Mouse (Mus musculus): ENCODE data around the gene Acsf2. TPM values are rescaled to one million over a fixed set of nuclear protein-coding genes. Genes with fewer than 3 reads are reported as not detected.
"Not testable (repeated sequence)": the region's sequence is repeated elsewhere in the genome, so short reads cannot be mapped to it uniquely, and the experiment has no call there.

The Acsf2 gene
- total RNA-seq (2021), result 81.0 and 86.9 TPM in 2 replicates
- long read RNA-seq, experiment 1, transcript Acsf2-201 (16 exons, 3,154 nt), result major isoform, 10 of 36 reads
- long read RNA-seq, experiment 1, partial matches to known transcripts, result 24 of 36 reads
- long read RNA-seq, experiment 1, other reads (novel, unspliced or antisense), result 2 of 36 reads
- long read RNA-seq, experiment 2, transcript Acsf2-201 (16 exons, 3,154 nt), result major isoform, 10 of 36 reads
- long read RNA-seq, experiment 2, partial matches to known transcripts, result 21 of 36 reads
- long read RNA-seq, experiment 2, other reads (novel, unspliced or antisense), result 5 of 36 reads

DNA sequence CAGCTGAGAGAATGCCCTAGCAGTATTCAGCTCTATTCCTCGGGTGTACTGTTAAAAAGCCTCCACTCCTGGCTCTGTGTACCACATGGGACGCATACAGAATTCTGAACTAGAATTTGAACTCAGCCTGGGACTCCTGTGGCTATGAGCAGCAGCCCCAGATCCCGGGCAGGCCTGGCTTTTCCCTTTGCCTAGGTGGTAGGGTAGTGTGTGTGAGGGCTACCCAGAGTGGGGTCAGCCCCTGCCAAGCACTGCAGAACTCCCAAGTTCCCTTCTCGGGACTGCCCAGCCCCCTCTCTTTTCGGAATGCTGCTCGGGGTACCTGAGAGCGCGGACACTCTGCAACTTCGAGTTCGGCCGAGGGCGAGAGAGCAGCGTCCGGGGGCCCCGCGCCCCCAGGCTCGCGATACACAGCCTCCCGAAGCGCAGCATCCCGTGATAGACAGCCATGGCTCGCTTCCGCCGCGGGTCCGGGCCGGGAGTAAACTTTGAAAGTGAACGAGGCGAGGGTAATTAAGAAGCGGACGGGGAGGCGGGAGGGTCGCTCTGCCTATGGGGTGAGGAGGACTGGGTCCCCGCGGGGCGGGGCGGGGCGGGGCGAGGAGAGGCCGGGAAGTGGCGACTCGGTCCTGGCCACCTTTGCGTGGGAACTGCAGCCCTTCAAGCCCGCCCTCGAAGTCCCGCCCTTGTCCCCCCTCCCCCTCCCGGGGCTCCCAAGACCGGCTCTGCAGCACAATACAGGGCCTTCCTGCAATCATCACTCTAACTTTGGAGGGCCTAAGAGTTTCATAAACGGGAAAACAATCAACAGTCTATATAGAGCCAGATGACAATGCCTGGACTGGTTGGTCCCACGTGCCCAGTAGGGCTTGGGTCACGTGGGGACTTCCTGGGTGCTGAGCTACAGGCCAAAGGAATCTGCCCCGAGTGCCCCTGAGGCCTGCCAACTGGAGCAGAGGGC, at the start of gene Acsf2:
Acsf2 (minus strand) TSS at position 551 of the 961 bp plus-strand sequence.
- DNase-seq, result peak; percentile 92

DNA sequence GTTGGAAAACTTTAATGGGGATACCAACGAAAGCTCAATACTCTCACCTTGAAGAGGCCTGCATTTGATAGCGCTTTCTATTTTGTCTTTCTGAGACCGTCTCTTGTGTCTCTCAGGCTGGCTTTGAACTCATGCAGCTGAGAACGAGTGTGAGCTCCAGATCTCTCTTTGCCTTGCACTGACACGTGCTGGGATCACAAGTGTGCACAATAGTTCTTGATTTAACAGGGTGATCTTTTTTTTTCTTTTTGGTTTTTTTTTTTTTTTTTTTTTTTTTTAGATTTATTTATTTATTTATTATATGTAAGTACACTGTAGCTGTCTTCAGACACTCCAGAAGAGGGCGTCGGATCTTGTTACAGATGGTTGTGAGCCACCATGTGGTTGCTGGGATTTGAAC, 49.6 kb upstream of the Acsf2 start:
- DNase-seq, result not testable (repeated sequence)

DNA sequence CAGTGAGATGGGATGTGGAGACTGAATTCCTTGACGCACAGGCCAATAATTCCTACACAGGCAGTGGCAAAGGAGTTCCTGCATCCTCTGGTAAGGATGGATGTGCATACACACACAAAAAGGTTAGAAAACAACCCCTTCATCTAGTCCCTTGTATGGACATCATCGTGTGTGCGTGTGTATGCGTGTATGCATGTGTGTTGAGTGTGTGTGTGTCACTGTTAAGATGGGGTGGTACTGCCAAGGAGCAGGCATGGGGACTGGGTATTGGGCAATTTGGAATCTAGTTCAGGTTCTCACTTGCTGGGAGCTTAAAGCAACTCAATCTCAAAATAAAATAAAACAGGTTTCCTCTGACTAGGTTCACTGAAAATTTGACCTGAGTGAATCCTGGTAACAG, 44.8 kb upstream of the Acsf2 start:
- DNase-seq, result no peak

DNA sequence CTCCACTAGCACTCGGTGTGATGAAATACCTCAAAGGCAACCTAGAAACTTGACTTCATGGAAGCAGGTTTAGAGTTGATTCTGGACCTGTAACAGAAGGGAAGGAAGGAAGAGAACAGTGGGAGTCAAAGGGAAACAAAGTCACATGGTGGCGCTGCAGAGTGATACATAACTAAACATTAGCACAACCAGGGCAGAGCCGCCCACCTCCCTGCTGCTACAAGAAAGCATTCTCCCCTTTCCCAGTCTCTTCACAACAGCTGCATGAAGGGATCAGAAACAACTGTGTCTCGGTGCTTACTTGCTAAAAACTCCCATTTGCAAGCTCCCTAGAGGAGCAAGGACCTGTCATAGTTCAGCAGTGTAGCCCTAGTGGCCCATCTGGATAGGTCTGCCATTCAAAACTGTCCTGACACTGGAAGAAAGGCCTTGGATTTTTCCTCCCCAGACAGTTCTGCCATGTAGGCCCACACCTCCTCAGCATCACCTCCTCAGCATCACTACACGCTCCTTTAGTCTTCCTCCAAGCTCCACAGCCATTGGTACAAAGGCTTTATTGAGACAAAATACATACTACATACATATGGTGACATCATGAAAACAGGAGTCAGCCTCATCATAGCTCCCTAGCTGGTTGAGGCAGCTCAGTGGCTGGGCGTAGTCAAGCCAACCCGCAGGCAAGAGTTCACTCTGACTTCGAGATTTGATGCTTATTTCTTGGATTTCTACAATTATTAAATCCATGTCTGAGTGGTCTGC, 43.0 kb upstream of the Acsf2 start:
- no peak for DNase-seq

DNA sequence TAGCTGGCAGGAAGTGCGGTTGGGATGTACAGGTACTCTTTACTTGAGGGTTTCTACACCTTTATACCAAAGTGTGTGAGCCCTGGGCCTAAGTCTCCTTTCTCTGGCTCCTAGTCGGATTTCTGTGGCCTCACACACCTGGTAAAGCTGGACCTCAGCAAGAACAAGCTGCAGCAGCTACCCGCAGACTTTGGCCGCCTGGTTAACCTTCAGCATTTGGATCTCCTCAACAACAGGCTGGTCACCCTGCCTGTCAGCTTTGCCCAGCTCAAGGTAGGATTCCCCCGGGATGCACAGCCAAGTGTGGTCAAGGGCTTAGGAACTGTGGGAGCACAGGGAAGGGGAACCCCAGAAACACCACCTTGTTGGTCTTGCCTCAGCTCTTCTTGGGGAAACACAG, 32.8 kb upstream of the Acsf2 start:
- no peak for DNase-seq

DNA sequence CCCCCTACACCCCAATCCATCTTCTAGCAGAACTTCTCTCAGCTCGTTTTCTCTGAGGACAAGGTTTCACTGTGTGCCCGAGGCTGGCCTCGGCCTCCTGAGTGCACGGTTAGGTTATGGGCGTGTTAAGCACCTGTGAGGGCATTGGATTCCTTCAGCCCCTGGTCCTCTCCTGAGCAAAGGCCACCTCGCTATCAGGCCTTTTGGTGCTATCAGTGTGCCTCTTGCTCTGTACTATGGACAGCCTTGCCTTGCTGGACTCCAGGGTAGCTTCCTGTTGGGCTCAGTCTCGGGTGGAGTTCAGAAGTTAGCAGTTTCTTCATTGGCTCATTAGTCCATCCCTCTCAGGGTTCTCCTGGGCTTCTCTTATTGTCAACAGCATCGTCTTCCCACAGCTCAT, 31.3 kb upstream of the Acsf2 start:
- DNase-seq, result no peak

DNA sequence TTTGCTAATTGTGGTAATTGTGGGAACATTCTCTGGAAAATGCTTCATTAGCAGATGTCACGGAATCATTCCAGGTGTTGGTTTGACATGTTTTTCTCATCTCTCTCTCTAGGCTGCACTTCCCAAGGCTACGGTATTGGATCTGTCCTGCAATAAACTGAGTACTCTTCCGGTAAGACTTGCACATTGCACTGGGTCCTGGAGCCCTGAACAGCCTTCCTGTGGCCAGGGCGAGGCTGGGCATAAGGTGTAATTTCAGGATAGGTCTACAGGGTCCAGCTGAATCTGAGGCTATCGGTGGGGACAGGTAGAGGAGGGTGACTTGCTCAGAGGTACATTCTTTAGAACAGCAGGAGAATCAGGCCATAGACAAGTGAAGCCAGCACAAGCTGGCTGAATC, 30.3 kb upstream of the Acsf2 start:
- no peak for DNase-seq

DNA sequence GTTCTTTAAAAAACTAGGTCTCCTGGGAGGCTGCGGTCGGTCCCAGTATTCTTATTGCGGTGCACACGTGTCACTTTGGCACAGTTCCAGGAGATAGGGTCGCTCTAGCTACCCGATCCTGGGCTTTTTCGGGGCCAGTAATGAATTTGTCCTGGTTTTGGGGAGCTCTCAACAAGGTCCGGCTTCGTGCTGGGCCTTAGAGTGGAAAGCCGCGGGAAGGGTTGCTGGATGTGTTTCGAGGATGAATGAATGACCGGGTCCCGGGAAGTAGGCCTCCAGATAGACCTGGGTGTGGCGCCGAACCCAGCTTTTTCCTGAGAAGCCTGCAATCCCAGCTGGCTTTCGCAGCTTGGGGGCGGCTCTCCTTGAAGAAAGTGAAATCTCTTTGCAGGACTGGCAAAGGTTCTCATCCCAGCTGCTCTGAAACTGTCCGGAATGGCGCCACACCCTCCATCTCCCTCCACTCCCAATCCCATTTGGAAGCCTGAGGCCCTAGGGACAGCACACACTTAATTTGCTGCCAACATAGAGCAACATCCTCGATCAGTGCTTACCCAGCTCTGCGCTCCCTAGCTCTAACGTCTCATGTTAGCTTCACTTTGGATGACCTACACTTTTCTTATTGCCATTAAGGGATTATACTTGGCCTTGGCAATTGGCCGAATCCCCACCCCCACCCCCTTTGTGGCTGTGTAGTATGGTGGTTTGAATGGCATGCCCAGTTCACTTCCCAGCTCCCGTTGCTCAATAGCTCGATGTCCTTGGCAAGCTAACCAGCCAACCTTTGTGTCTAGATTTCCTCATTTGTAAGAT, 28.7 kb upstream of the Acsf2 start:
- peak; percentile 76 for DNase-seq

DNA sequence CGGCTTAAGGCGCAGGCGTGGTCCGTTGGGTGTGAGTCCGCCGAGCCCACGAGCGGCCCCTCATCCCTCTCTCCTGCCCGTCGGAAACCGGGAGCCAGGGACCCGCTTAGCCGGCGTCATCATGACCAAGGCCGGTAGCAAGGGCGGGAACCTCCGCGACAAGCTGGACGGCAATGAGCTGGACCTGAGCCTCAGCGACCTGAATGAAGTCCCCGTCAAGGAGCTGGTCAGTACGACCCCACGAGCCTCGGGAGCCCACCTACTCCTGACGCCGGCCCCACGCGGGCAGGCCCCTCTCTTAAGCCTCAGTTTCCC, 28.2 kb upstream of the Acsf2 start:
- DNase-seq, result no peak

DNA sequence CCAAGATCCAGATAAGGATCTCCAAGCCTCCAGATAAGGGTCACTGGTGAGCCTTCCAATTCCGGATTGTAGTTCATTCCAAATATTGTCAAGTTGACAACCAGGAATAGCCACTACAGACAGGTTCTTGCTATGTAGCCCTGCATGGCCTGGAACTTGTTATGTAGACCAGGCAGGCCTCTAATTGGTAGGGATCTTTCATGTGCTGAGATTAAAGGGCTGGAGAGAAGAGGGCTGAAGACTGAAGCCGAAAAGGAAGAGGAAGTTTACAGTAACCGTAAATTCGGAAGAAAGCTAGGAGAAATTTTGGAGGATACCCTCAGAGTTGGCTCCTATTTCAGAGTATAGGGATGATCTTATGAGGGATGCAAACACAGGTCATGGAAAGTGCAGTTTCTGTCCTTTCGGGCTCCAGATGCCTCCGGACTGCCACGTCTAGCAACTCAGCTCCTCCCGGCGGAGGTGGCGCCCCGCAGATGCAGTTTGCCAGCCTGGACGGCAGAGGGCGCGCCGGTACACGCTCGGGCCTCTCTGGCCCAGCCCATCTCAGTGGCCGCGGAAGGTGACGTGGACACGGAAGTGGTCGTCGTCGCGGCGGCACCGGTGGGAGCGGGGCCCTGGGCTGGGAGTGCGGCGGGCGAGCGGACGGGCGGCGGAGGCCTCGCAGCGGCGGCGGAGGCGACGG, 27.7 kb upstream of the Acsf2 start, which contains the start of gene Lrrc59:
Lrrc59 (plus strand) TSS at position 569 of the 685 bp plus-strand sequence.
- peak; percentile 97 for DNase-seq

DNA sequence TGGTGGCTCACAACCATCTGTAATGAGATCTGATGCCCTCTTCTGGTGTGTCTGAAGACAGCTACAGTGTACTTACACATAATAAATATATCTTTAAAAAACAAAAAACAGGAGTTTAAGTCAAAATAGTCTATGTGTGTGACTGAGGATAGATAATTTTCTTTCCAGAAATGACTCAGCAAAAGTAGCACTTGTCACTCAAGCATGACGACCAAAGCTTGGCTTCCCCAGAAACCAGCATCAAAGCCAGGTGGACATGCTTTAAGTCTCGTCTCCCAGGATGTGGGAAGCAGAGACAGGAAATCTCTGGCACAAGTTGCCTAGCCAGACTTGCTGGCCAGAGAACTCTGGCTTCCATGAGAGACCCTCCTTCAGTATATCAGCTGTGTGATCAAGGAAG, 20.5 kb upstream of the Acsf2 start:
- DNase-seq, result no peak

DNA sequence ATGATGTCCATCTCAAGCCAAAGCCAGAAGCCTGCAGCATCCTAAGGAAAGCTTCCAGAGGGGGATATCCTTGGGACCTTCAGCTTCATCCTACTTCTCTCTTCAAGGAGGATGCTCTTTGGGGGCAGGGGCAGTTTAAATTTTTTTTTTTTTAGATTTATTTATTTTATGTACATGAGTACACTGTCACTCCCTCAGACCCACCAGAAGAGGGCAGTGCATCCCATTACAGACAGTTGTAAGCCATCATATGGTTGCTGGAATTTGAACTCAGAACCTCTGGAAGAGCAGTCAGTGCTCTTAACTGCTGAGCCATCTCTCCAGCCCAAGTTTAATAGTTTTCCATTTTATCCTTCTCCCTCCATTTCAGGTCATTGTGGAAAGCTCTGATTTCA, 19.8 kb upstream of the Acsf2 start:
- no peak for DNase-seq

DNA sequence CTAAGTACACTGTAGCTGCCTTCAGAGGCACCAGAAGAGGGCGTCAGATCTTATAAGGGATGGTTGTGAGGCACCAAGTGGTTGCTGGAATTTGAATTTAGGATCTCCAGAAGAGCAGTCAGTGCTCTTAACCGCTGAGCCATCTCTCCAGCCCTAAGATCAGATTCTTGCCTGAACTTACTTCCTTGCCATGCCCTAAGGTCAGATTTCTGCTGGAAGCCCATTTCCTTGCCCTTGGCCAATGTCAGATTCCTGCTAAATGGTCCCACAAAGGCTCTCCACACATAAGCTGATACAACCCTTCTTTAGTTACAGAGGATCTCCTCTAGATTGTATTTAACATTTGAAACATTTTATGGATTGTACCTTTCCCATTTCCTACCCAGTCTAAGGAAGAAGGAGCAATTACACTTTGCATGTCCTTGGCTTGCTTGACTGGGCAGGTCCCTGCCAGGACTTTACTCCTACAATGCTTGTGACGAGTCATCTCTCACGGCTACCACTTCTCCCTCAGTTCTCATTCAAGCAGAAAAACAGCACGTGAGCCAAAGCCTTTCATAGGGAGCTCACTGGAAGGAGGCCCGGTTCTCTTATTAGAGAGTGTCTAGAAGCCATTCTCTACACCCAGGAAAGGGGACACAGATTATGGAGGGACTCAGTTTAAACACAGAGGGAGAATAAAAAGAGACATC, 19.2 kb upstream of the Acsf2 start:
- no peak for DNase-seq

DNA sequence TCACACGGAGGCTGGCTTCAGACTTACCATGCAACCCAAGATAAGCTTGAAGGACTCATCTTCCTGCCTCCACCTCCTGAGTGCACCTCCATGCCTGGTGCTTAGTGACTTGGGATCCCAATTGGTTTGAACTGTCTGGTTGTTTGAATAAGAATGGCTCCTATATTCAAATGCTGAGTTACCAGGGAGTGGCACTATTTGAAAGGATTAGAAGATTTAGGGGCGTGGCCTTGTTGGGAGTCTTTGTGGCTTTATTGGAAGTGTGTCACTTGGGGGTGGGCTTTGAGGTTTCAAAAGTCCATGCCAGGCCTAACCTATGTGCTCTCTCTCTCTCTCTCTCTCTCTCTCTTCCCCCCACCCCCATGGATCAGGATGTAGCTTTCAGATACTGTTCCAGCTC, 16.0 kb upstream of the Acsf2 start:
- no peak for DNase-seq

DNA sequence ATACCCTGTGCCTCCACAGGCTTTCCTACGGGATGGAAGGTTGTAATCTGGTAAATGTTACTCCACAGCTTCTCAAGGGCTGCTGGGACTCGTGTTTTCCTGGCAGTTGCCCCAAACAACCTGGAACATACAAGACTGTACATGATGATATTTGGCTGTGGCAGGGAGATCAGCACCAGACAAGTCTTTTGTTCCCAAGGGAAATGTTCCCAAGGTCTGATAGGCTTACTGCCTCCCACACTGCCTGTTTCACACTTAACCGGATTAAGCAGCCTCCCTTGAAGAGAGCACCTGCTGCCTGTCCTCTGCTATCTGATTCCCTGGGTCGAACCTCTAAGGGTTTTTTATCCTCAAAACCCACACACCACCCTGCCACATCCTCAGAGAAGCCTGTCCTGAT, 13.8 kb upstream of the Acsf2 start:
- no peak for DNase-seq

DNA sequence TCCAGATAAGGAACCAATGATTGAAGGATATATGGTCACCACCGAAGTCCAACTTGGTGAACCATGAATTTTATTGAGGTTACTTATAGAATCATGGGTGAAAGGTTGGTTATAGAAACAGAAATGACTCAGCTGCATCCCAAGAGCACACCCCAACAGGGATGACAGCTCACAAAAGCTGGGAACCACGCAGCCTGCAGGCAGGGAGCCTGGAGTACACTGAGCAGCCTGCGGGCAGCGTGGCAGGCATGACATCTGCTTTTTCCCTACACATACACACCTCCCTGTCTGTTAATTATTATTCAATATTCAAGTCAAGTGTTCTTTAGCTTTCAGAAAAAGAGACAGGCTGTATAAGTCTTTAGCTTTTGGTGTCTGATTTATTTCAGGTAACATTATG, 12.9 kb upstream of the Acsf2 start:
- DNase-seq, result no peak

DNA sequence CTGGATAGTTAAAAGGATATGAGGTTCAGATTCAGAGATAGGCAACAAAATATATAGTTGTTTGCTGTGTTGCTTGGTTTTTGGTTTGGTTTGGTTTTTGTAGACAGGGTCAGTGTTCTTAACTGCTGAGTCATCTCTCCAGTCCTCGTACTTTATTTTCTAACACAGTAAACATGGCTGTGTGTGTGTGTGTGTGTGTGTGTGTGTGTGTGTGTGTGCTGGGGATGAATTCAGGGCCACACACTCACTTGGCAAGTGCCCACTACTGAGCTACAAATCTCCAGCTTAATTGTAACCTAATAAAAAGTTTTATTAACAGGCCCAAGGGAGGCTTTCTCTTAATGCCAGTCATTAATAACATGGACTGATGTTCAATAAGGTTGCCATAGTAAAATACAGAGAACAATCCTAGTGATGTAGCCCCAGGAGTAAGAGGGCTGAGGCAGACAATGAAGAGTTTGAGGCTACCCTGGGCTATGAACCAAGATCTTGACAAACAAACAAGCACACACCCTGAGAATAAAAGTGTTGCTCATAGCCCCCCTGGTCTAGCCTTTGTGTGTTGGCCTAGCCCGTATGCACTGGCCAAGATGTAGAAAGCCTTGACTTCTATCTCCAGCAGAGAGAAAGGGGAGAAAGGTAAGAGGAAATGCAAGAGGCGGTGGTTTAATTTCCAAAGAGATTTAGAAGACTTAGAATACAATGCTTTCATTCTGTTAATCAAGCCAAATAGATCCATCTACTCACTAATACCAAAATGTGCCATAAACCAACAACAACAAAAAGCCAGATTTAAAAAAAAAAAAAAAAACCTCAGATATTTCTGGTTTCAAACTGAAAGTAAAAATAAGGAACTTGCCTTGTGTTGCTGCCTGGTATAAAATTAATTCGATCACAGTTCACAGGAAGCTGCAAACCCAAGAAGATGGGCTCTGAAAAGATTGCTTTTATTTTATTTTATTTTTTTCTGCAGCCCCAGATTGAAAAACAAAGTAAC, 9.4 kb upstream of the Acsf2 start:
- peak; percentile 73 for DNase-seq

DNA sequence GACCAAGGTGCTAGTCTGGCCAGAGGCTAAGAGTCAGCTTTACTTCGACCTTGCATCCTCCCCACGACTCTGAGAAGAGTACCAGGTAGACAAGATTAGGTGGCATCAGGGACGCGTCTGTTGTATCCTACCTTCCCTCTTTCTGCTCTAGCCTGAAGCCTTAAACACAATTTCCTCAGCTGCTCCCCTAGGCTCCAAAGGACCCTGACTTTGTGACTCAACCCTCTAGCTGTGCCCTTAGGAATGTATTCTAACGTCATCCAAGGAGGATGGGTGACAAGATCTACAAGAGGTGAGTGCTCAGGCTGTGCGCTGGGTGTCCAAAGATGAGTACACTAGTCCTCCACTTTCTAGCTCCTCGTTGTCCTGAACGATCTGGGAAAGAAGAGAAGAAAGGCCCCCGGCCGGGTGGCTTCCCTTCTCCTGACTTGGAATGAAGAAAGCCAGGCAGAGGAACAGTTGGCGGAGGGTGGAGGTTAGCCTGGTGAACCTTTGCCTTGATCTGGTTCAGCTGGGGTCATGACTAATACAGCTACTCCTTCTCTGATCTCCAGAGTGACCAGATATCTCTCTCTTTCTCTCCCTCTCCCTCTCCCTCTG, 785 bp upstream of the Acsf2 start:
- peak; percentile 36 for DNase-seq

DNA sequence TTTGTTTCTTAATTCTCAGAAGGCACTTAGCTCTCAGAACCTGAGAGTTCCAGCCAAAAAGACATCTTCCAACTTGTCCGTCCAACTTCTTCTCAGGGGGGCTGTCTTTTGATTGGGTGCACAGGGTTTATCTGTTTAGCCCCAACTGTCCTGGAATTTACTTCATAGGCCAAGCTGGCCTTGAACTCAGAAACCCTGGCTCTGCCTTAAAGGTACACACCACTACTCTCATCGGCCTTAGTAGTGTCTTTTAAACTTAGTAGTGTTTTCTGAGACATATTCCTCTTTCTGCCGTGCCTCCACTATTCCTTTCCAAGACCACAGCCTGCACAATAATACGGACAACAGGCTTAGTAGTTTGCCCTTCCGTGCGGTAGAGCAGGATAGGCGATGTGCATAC, 1.2 kb downstream of the Acsf2 start:
- no peak for DNase-seq

All from adrenal gland, postnatal 14 days (tissue).